Mouse (Mus musculus) gastrocnemius, adult 8-10 months (tissue): Measurements from ENCODE around the gene Akirin2. TPM values are rescaled to one million over a fixed set of nuclear protein-coding genes. Genes with fewer than 3 reads are reported as not detected.
A peak's percentile ranks its signal among the peaks of the same experiment; 100 is the strongest.

Experiments
- DNase-seq, 2 experiments: peaks; one replicate each; pipeline ENCODE4 v3.0.0; 2022; ENCODE audit warnings: low spot score in 2 of 2
- total RNA-seq, 4 experiments: library from RNA; stranded (reverse); gene quantifications; 2 replicates each; pipeline ENCODE4 v1.2.4; 2022

The Akirin2 gene
- total RNA-seq, 4 experiments from 2014 or later, result 40.6 to 50.8 (median 44.0) TPM

- DNase-seq, result no peak
Measured at GRCm38 (mm10) chr4:34583427-34583826, 32.7 kb downstream of the Akirin2 start.

GRCm38 (mm10) chr4:34584871-34585607 lies 34.3 kb downstream of the Akirin2 start:
- no peak for DNase-seq

- DNase-seq, result no peak
Measured at GRCm38 (mm10) chr4:34603123-34603522, 52.4 kb downstream of the Akirin2 start.

GRCm38 (mm10) chr4:34606658-34607057 lies 55.9 kb downstream of the Akirin2 start:
- DNase-seq, result no peak

GRCm38 (mm10) chr4:34613571-34614145 lies 62.9 kb downstream of the Akirin2 start:
- DNase-seq, result no peak

- DNase-seq, result peak; percentile 81 to 86
Measured at GRCm38 (mm10) chr4:34614630-34615094, 63.9 kb downstream of the Akirin2 start, which contains the start of the genes Orc3 and Rars2. Orc3 (minus strand) TSS chr4:34614944. Rars2 (plus strand) TSS chr4:34614957.

- DNase-seq, result no peak
Measured at GRCm38 (mm10) chr4:34615303-34615702, 64.6 kb downstream of the Akirin2 start.

GRCm38 (mm10) chr4:34616146-34616545 lies 65.4 kb downstream of the Akirin2 start:
- DNase-seq, result no peak

Other genes starting within 250 kb of the Akirin2 start
- 10 to 100 TPM; 38.1 to 45.3 (median 38.7) TPM for gene Orc3, start 64.0 kb downstream of the Akirin2 start, total RNA-seq
- 10 to 100 TPM; 15.2 to 19.2 (median 18.0) TPM for gene Rars2, start 64.0 kb downstream of the Akirin2 start, total RNA-seq
- 10 to 100 TPM; 11.5 to 14.0 (median 13.7) TPM for gene Slc35a1, start 136.5 kb downstream of the Akirin2 start, total RNA-seq
- gene Cfap206, start 179.3 kb downstream of the Akirin2 start, total RNA-seq, result not detected
- gene Gm136, start 205.3 kb downstream of the Akirin2 start, total RNA-seq, result not detected
- 10 to 100 TPM; 25.1 to 31.3 (median 28.3) TPM for gene Smim8, start 227.5 kb downstream of the Akirin2 start, total RNA-seq